Mouse (Mus musculus) erythroblast, embryonic 14.5 days (primary cell): ENCODE measurements around the gene Prdx1.

Experiments
- GATA1 ChIP-seq: IDR thresholded peaks from 2 replicates; pipeline ENCODE4 v1.6.1; 2012; ENCODE audit warnings: low read length, inconsistent platforms, mixed read lengths
- TAL1 ChIP-seq: IDR thresholded peaks from 3 replicates; pipeline ENCODE4 v1.6.1; 2012; ENCODE audit warnings: low read length, inconsistent platforms, mixed read lengths

- TF ChIP-seq GATA1 (no peak), TAL1 (no peak)
Observed at GRCm38 (mm10) chr4:116659474-116659873, 25.9 kb upstream of the Prdx1 start.
